Mouse (Mus musculus): ENCODE measurements around the gene Vps53.

DNA sequence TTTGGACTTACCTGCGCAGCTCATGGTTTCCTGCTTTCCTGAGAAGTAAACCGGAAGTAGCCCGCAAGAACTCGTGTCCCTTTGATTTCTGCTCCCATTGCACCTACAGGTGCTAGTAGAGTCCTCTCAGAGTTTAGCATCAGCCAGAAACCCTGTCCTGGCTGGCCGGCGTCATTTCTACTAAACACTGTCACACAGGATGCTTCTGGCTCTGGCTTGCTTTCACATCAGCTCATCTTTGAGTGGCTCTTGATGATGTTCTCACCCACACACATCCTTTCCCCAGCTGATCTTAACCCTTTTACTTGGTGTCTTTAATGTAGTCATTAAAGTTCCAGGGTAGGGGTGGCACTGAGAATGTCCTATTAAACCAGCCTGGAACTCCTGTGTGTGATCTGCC is 164.2 kb downstream of the Vps53 start:
- TF ChIP-seq POLR2A (IDR thresholded peaks at IDR 0.05; ENCODE audit: borderline replicate concordance, insufficient read depth, low read length): no peak
- no peak for TF ChIP-seq CTCF (IDR thresholded peaks at IDR 0.05; ENCODE audit: borderline replicate concordance, insufficient read depth, low read depth, low read length)
